Mouse (Mus musculus): ENCODE measurements around the gene Eif3g. TPM values are rescaled to one million over a fixed set of nuclear protein-coding genes. Genes with fewer than 3 reads are reported as not detected.

Eif3g gene
- total RNA-seq, 2 experiments from 2014 or later = 120 to 127 TPM

GRCm38 (mm10) chr9:20890411-20890810 lies 8.0 kb downstream of the Eif3g start:
- DNase-seq (ENCODE audit: extremely low spot score in 1 of 2, low spot score in 2 of 2) = no peak
- intact Hi-C loops (cut with DNase I) = no loop called here

- no peak for DNase-seq (ENCODE audit: extremely low spot score in 1 of 2, low spot score in 2 of 2)
- intact Hi-C loops (cut with DNase I) = no loop called here
Measured at GRCm38 (mm10) chr9:20889185-20890141, 9.0 kb downstream of the Eif3g start.

DNA sequence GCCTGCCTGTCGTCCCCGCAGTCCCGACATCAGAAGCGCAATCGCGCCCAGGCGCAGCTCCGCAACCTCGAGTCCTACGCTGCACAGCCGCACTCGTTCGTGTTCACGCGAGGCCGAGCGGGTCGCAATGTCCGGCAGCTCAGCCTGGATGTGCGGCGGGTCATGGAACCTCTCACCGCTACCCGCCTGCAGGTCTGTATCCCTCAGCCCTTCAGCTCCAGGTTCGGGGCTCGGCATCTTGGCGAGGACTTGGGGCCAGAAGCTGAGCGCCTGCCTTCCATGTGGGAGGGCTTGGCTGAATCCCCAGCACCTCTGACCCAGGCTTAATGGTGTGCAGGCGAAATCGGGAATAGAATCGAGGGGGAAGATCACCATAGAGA lies 10.0 kb downstream of the Eif3g start:
- DNase-seq (ENCODE audit: extremely low spot score in 1 of 2, low spot score in 2 of 2) = no peak
- intact Hi-C loops (cut with DNase I) = no loop called here

- DNase-seq (ENCODE audit: extremely low spot score in 1 of 2, low spot score in 2 of 2) = peak; percentile 97
- intact Hi-C loops (cut with DNase I) = no loop called here
Measured at GRCm38 (mm10) chr9:20887704-20888385, 10.6 kb downstream of the Eif3g start, which contains the start of gene Ppan. Ppan (plus strand) TSS chr9:20888175.

GRCm38 (mm10) chr9:20887191-20887590 lies 11.2 kb downstream of the Eif3g start:
- intact Hi-C loops (cut with DNase I) = no loop called here
- DNase-seq (ENCODE audit: extremely low spot score in 1 of 2, low spot score in 2 of 2) = no peak

DNA sequence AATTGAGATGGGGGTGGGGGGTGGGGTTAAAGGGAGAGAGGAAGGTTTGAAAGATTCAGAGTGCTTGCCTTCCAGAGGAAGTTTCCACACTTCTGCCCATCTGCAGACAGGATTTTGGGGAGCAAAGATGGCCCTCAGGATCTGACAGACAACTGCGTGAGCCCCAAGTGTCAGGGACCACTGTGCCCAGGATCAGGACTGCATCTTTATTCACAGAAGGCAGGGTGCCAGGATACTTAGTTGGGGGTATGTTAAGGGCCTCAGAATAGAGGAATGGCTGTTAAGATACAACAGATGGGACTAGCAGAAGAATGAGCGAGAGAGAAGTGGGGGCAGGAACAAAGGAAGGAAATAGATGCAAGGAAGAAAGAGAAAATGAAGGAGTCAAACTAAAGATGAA lies 11.9 kb downstream of the Eif3g start:
- no peak for DNase-seq (ENCODE audit: extremely low spot score in 1 of 2, low spot score in 2 of 2)
- intact Hi-C loops (cut with DNase I) = no loop called here

DNA sequence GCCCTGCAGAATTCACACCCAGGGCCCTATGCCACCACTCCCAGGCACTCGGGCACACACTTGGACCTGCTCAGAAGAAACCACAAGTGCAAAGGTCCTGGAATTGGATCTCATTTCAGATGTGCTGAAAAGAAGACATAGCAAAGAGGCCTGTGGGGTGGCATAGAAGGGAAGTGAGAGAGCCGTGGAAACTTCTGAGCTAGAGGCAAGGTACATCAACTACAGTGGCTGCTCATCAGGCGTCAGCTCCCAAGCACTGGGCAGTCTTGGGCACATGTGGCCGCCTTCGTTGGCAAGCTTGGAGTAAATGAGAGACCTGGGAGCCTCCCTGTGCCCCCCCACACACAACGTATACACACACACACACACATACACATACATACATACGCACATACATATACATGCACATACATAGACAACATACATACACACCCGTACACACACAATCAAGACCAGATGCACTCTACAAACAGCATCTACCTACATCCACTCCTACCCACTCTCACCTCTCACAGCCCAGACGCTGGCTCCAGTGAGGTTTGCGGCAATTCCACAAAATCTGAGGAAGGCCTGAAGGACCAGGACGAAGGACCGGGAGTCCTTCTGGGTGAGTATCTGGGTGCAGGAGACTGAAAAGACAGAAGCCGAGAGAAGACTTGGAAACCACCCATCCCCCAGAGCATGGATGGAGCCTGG lies 19.2 kb downstream of the Eif3g start, which contains the start of gene Angptl6:
Gene Angptl6, minus strand, starts transcription at position 631 of the 696 bp plus-strand sequence.
- no peak for DNase-seq (ENCODE audit: extremely low spot score in 1 of 2, low spot score in 2 of 2)
- intact Hi-C loops (cut with DNase I) = no loop called here

GRCm38 (mm10) chr9:20878710-20879065 lies 19.7 kb downstream of the Eif3g start:
- peak in 1 of 2 experiments; percentile 60 for DNase-seq (ENCODE audit: extremely low spot score in 1 of 2, low spot score in 2 of 2)
- intact Hi-C loops (cut with DNase I) = no loop called here

GRCm38 (mm10) chr9:20878041-20878709 lies 20.2 kb downstream of the Eif3g start:
- intact Hi-C loops (cut with DNase I) = no loop called here
- peak; percentile 99 to 100 for DNase-seq (ENCODE audit: extremely low spot score in 1 of 2, low spot score in 2 of 2)

DNA sequence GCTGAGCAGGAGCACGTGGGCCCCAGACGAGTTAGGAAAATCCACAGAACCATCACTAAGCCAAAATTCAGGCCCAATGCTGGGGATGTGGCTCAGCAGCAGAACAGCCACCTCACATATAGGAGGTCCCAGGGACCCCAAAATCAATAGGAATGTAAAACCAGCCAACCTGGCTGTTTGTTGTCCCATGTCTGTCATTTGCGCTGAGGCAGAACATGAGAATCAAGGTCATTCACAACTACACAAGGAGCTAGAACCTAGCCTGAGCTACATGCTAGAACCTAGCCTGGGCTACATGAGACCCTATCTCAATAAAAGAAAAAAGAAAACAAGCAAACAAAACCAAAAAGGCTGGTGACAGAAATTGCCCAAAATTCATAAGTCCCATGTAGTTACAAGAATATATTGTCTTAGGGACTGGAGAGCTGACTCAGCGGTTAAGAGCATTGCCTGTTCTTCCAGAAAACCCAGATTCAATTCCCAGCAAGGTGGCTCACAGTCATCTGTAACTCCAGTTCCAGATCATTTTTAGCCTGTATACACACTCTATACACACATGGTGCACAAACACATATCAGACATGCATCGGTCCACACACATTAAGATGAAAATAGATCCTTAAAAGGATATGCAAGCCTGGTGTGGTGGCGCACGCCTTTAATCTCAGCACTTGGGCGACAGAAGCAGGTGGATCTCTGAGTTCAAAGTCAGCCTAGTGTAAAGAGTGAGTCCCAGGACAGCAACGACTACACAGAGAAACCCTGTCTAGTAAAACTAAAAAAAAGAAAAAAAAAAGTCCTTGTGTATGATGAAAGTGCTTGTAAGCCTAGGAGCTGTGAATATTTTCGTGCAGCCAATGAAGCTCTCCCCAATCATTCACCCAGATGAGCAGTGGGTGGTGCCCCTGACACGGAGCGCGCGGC lies 21.0 kb downstream of the Eif3g start:
- DNase-seq (ENCODE audit: extremely low spot score in 1 of 2, low spot score in 2 of 2) = no peak

GRCm38 (mm10) chr9:20876318-20877117 lies 21.9 kb downstream of the Eif3g start:
- intact Hi-C loops (cut with DNase I) = no loop called here
- peak in 1 of 2 experiments; percentile 44 for DNase-seq (ENCODE audit: extremely low spot score in 1 of 2, low spot score in 2 of 2)

More for the DNA sequence above, 21.0 kb downstream of the Eif3g start:
- intact Hi-C loops (cut with DNase I) = no loop called here

- intact Hi-C loops (cut with DNase I) = no loop called here
- peak in 1 of 2 experiments; percentile 41 for DNase-seq (ENCODE audit: extremely low spot score in 1 of 2, low spot score in 2 of 2)
Measured at GRCm38 (mm10) chr9:20875021-20875790, 23.2 kb downstream of the Eif3g start.

DNA sequence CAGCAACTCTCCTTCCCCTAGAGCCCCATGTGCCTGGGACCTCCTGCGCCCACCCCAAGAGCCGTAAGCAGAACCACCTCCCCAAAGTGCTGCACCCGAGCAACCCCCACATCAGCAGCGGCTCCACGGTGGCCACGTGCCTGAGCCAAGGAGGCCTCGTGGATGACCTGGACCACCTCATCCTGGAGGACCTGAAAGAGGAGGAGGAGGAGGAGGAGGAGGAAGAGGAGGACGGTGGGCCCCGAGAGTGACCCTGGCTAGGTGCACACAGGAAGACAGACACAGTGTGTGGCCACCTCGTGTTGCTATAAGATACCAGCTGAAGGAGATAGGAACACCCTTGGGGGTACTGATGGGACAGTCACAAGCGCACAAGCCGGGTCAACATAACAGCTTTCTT lies 24.9 kb downstream of the Eif3g start:
- no peak for DNase-seq (ENCODE audit: extremely low spot score in 1 of 2, low spot score in 2 of 2)
- intact Hi-C loops (cut with DNase I) = no loop called here

DNA sequence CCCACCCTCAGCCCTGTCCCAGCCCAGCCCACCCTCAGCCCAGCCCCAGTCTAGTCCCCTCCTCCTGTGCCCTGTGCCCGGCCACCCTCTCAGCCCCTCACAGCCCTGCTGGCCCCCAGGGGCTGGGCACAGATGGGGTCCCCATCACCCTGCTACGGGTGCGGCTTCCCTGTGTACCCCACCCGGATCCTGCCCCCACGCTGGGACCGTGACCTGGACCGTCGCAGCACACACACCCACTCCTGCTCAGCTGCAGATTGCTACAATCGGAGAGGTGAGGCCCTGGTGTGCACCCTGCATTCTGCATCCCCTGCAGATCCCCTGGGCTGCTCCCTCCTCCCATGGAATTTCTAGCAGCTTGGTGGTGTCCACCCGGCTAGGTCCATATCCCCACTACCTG lies 25.4 kb downstream of the Eif3g start:
- intact Hi-C loops (cut with DNase I) = no loop called here
- DNase-seq (ENCODE audit: extremely low spot score in 1 of 2, low spot score in 2 of 2) = peak in 1 of 2 experiments; percentile 46

- no peak for DNase-seq (ENCODE audit: extremely low spot score in 1 of 2, low spot score in 2 of 2)
- intact Hi-C loops (cut with DNase I) = no loop called here
Measured at GRCm38 (mm10) chr9:20870211-20871173, 27.9 kb downstream of the Eif3g start.

Measured in left cerebral cortex, postnatal 10 days (tissue).